In the genomic region with DNA sequence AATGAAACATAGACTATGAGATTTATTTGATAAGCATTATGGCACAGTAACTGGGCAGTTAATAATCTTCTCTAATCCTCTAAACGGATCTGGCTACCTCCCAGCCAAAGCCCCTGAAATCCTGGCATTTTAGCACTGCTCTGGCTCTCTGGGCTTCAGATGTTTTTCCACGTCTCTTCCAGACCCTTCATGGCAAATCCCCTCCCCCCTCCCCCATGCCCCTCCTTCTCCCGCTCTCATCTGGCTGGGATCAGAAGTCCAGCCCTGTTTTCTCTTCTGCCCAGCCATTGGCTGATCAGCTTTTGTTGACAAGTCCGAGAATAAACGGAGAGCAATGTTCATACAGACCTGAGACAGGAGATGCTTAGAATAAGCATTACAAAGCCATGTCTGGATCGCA, we compare ENCODE assay signal across 25 mouse cellular contexts.
DNase-seq lines count a peak whose midpoint lies in the region; ATAC-seq lines count a peak whose summit lies in the region.
"Had no signal": no experiment of that assay in that cellular context is flagged by ENCODE, and none has a peak within 500 bp of the region (broad histone marks: within the 10 kb centered on the region; RNA-seq: fewer than 3 reads in every experiment).

No protein-coding gene starts in this region.

- H3K9ac ChIP-seq in forebrain, embryonic 14.5 days (ENCODE audit: low read length): no peak overlapping the region
- H3K9ac ChIP-seq in forebrain, embryonic 11.5 days (ENCODE audit: low read length): no peak overlapping the region
- H3K9ac ChIP-seq in midbrain, embryonic 13.5 days (replicated peaks): no peak overlapping the region
- H3K9ac ChIP-seq in midbrain, embryonic 15.5 days: no peak overlapping the region
- no peak overlapping the region for H3K9ac ChIP-seq in embryonic facial prominence, embryonic 11.5 days (replicated peaks; ENCODE audit: low read length)
- H3K9ac ChIP-seq: forebrain, embryonic 13.5 days; heart, embryonic 13.5 days; limb, embryonic 15.5 days; liver, embryonic 15.5 days had no signal

- H3K36me3 ChIP-seq in forebrain, embryonic 14.5 days (ENCODE audit: control insufficient read depth, insufficient read depth, low read length): no peaks in the 10 kb centered on the region
- no peaks in the 10 kb centered on the region for H3K36me3 ChIP-seq in forebrain, embryonic 11.5 days (ENCODE audit: control insufficient read depth, insufficient read depth, low read length)
- H3K36me3 ChIP-seq in midbrain, embryonic 13.5 days: no peaks in the 10 kb centered on the region
- no peaks in the 10 kb centered on the region for H3K36me3 ChIP-seq in midbrain, embryonic 15.5 days (replicated peaks)
- no peaks in the 10 kb centered on the region for H3K36me3 ChIP-seq in embryonic facial prominence, embryonic 11.5 days (replicated peaks; ENCODE audit: control insufficient read depth, insufficient read depth, low read depth, low read length)
- H3K36me3 ChIP-seq: heart, embryonic 13.5 days; limb, embryonic 15.5 days; liver, embryonic 15.5 days had no signal

- WGBS in forebrain, embryonic 14.5 days: 28% methylated on average over 6 of the region's 6 CpGs
- 29% methylated on average over 6 of the region's 6 CpGs for WGBS in forebrain, embryonic 11.5 days
- WGBS in midbrain, embryonic 13.5 days: 16% methylated on average over 6 of the region's 6 CpGs
- 20% methylated on average over 6 of the region's 6 CpGs for WGBS in midbrain, embryonic 15.5 days
- 27% methylated on average over 6 of the region's 6 CpGs for WGBS in embryonic facial prominence, embryonic 11.5 days

- ATAC-seq in forebrain, embryonic 14.5 days: no peak
- ATAC-seq in forebrain, embryonic 11.5 days (replicated peaks; ENCODE audit: low FRiP score): no peak
- peak; percentile 62 for ATAC-seq in midbrain, embryonic 13.5 days
- ATAC-seq in midbrain, embryonic 15.5 days (replicated peaks): no peak; the same call in 1 of the 2 replicates
- ATAC-seq in embryonic facial prominence, embryonic 11.5 days (replicated peaks; ENCODE audit: insufficient number of reproducible peaks, low FRiP score, low TSS enrichment, low read depth): 0 out of 2 replicates have a peak, but pooled peaks have one; percentile 34
- ATAC-seq: activated CD4-positive, CD25-positive, alpha-beta regulatory T cell, adult 4 months; CD4-positive, CD25-positive, alpha-beta regulatory T cell, adult 4 months; forebrain, embryonic 13.5 days; Patski had no signal

- H3K27ac ChIP-seq in forebrain, embryonic 14.5 days (ENCODE audit: low read depth, low read length): no peak overlapping the region
- H3K27ac ChIP-seq in forebrain, embryonic 11.5 days (ENCODE audit: low read depth, low read length): no peak overlapping the region
- no peak overlapping the region; the same call in 1 of the 2 replicates for H3K27ac ChIP-seq in midbrain, embryonic 13.5 days
- no peak overlapping the region for H3K27ac ChIP-seq in midbrain, embryonic 15.5 days
- no peak overlapping the region for H3K27ac ChIP-seq in embryonic facial prominence, embryonic 11.5 days (replicated peaks; ENCODE audit: low read depth, low read length)
- H3K27ac ChIP-seq: forebrain, embryonic 13.5 days; heart, embryonic 13.5 days; layer of hippocampus, adult 2 months; limb, embryonic 15.5 days; liver, embryonic 15.5 days had no signal

- no peak overlapping the region for H3K4me3 ChIP-seq in forebrain, embryonic 14.5 days (ENCODE audit: low read depth, low read length)
- H3K4me3 ChIP-seq in forebrain, embryonic 11.5 days (ENCODE audit: low read depth, low read length): no peak overlapping the region
- H3K4me3 ChIP-seq in midbrain, embryonic 13.5 days (replicated peaks): no peak overlapping the region
- H3K4me3 ChIP-seq in midbrain, embryonic 15.5 days: no peak overlapping the region
- H3K4me3 ChIP-seq in embryonic facial prominence, embryonic 11.5 days (ENCODE audit: low read depth, low read length): no peak overlapping the region
- H3K4me3 ChIP-seq: forebrain, embryonic 13.5 days; heart, embryonic 13.5 days; layer of hippocampus, adult 2 months; limb, embryonic 15.5 days; liver, embryonic 15.5 days had no signal

- H3K4me1 ChIP-seq in forebrain, embryonic 14.5 days (ENCODE audit: control insufficient read depth, insufficient read depth, low read length): no peaks in the 10 kb centered on the region
- no peaks in the 10 kb centered on the region for H3K4me1 ChIP-seq in forebrain, embryonic 11.5 days (replicated peaks; ENCODE audit: control insufficient read depth, insufficient read depth, low read length)
- 0 out of 2 replicates have a peak, but pooled peaks cover 3% of the 10 kb centered on the region for H3K4me1 ChIP-seq in midbrain, embryonic 13.5 days (replicated peaks)
- no peaks in the 10 kb centered on the region for H3K4me1 ChIP-seq in midbrain, embryonic 15.5 days
- no peaks in the 10 kb centered on the region for H3K4me1 ChIP-seq in embryonic facial prominence, embryonic 11.5 days (ENCODE audit: control insufficient read depth, insufficient read depth, low read length)
- H3K4me1 ChIP-seq: forebrain, embryonic 13.5 days; heart, embryonic 13.5 days; liver, embryonic 15.5 days had no signal

- H3K4me2 ChIP-seq in forebrain, embryonic 14.5 days (ENCODE audit: low read length): no peak overlapping the region
- no peak overlapping the region for H3K4me2 ChIP-seq in forebrain, embryonic 11.5 days (ENCODE audit: low read depth, low read length, severe bottlenecking)
- H3K4me2 ChIP-seq in midbrain, embryonic 13.5 days (replicated peaks): no peak overlapping the region
- H3K4me2 ChIP-seq in midbrain, embryonic 15.5 days: no peak overlapping the region
- no peak overlapping the region for H3K4me2 ChIP-seq in embryonic facial prominence, embryonic 11.5 days (ENCODE audit: low read depth, low read length)
- H3K4me2 ChIP-seq: forebrain, embryonic 13.5 days; heart, embryonic 13.5 days; limb, embryonic 15.5 days; liver, embryonic 15.5 days had no signal

- H3K27me3 ChIP-seq in forebrain, embryonic 14.5 days (replicated peaks; ENCODE audit: control insufficient read depth, insufficient read depth, low read length): no peaks in the 10 kb centered on the region
- H3K27me3 ChIP-seq in forebrain, embryonic 11.5 days (ENCODE audit: control insufficient read depth, insufficient read depth, low read length): no peaks in the 10 kb centered on the region
- H3K27me3 ChIP-seq in midbrain, embryonic 13.5 days: no peaks in the 10 kb centered on the region
- no peaks in the 10 kb centered on the region for H3K27me3 ChIP-seq in midbrain, embryonic 15.5 days (replicated peaks)
- no peaks in the 10 kb centered on the region for H3K27me3 ChIP-seq in embryonic facial prominence, embryonic 11.5 days (ENCODE audit: control insufficient read depth, insufficient read depth, low read length)
- H3K27me3 ChIP-seq: forebrain, embryonic 13.5 days; heart, embryonic 13.5 days; limb, embryonic 15.5 days; liver, embryonic 15.5 days had no signal

- no peaks in the 10 kb centered on the region for H3K9me3 ChIP-seq in forebrain, embryonic 14.5 days (replicated peaks; ENCODE audit: control insufficient read depth, low read length)
- H3K9me3 ChIP-seq in forebrain, embryonic 11.5 days (ENCODE audit: control insufficient read depth, low read length): no peaks in the 10 kb centered on the region
- no peaks in the 10 kb centered on the region for H3K9me3 ChIP-seq in midbrain, embryonic 13.5 days
- no peaks in the 10 kb centered on the region for H3K9me3 ChIP-seq in midbrain, embryonic 15.5 days
- no peaks in the 10 kb centered on the region for H3K9me3 ChIP-seq in embryonic facial prominence, embryonic 11.5 days (replicated peaks; ENCODE audit: control insufficient read depth, low read length)
- H3K9me3 ChIP-seq: forebrain, embryonic 13.5 days; heart, embryonic 13.5 days; limb, embryonic 15.5 days; liver, embryonic 15.5 days had no signal

- DNase-seq in forebrain, embryonic 14.5 days (ENCODE audit: low spot score): peak; percentile 16
- DNase-seq in forebrain, embryonic 11.5 days (ENCODE audit: low spot score): no peak
- peak; percentile 56 for DNase-seq in embryonic facial prominence, embryonic 11.5 days (ENCODE audit: low spot score)
- DNase-seq in retina, postnatal 7 days (ENCODE audit: low read depth, low spot score): peak; percentile 73
- DNase-seq in ovary, postnatal 36 days (ENCODE audit: low spot score): no peak
- no peak for DNase-seq in layer of hippocampus, postnatal 14 days (ENCODE audit: low spot score in 2 of 2)
- DNase-seq: adrenal gland, postnatal 25 days; cerebellum, adult 8-10 months; gastrocnemius, postnatal 14 days; heart, adult 18-20 months; kidney, adult 8-10 months; kidney, postnatal 14 days; lung, postnatal 10 days; right cerebral cortex, postnatal 25 days; thymus, adult 2 months had no signal

Comparison
In these comparisons a context has a peak if more than half of its experiments do, and no peak if none do; other contexts are left out.
1. ATAC-seq: peak in midbrain, embryonic 13.5 days (single experiment) and embryonic facial prominence, embryonic 11.5 days (single experiment); none in forebrain, embryonic 14.5 days (single experiment), forebrain, embryonic 11.5 days (single experiment) and midbrain, embryonic 15.5 days (single experiment).
2. DNase-seq: peak in forebrain, embryonic 14.5 days (single experiment), embryonic facial prominence, embryonic 11.5 days (single experiment) and retina, postnatal 7 days (single experiment); none in forebrain, embryonic 11.5 days (single experiment), ovary, postnatal 36 days (single experiment) and layer of hippocampus, postnatal 14 days (0 of 2).